Mouse (Mus musculus) ovary, postnatal 10 days (tissue): ENCODE results near the gene Hexdc.

ENCODE experiments used
- DNase-seq: peaks from one replicate; pipeline ENCODE4 v3.0.0; 2022; ENCODE audit warnings: low spot score

Gene Hexdc

DNA sequence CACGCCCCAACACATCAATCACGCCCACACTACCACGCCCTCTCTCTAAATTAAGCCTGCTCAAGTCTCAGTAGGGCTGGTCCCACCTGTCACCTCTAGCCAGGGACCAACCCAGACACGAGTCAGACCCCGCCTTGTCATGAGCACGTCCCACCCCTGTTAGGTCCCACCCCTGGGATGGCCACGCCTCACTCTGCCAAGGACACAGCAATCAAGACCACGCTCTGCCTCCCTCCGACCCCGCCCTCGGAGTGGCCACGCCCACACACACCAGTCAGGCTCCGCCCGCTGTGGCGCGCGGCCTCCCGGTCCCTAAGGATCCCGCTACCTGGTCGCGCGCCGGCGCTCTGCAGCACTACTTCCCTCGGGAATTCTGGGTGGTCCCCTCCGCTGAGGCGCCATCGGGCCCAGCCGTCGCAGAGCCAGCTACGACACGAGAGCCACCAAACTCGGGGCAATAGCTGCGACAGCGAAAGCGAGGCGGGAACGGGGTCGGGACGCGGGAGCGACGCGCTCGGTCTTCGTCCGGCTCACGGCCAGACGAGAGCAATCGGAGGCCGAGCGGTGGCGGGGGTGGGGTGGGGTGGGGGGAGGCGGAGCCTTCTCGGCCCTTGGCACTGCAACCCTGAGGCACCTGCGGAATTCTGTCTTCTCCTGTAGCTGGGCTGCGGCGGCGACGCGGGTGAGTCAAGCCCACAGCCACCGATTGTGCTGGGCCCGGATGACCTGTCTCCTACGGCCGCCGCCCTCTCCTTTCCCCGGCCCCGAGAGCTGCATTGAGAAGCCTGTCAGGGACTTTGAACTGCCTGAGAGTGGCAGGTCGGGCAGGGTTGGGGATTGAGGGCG lies at the start of gene Hexdc, which contains the start of gene Ogfod3:
Hexdc (plus strand) TSS at position 273 of the 846 bp plus-strand sequence.
Ogfod3 (minus strand) TSS at position 551 of the 846 bp plus-strand sequence.
- DNase-seq, result peak; percentile 79

DNA sequence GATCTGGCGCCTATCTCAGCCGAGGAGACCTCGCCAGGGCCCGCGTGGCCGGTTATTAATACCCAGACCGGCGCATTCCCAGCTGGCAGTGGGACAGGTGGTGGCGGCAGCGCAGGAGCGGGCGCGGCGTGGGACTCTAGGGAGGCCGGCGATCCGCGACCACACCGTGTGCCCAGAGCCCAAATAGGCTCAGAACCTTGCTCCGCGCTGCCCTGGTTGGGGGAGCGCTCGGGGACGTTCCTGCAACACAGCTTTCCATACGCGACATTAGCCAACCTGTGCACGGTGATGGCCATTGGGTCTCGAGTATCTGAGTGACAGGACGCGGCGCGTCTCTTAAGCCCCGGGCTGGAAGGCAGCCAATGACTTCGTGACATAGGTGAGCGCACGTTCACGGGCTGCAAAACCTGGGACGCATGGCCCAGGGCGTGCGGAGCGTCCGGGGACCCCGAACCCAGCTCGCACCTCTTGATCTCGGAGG lies 47.8 kb upstream of the Hexdc start:
- no peak for DNase-seq

DNA sequence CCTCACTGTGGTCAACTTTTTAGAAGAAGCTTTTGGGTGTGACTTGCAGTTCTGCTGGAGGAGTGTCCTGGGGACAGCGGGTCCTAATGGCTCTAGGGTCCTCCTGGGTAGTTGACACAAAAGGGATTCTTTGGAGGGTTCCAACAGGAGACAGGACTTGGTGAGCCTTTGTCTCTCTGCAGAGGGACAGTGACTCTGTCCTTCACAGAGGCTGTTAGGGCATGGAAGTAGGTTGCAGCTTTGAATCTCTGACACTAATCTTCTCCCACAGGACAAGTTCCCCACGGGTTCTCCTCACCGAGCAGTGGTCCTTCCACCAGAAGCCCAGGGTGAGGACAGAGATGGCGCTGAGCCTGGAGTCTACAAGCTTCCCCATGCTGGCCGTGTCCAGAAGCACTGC lies 44.3 kb upstream of the Hexdc start, which contains the start of gene Uts2r:
Uts2r (plus strand) TSS at position 301 of the 400 bp plus-strand sequence.
- no peak for DNase-seq

DNA sequence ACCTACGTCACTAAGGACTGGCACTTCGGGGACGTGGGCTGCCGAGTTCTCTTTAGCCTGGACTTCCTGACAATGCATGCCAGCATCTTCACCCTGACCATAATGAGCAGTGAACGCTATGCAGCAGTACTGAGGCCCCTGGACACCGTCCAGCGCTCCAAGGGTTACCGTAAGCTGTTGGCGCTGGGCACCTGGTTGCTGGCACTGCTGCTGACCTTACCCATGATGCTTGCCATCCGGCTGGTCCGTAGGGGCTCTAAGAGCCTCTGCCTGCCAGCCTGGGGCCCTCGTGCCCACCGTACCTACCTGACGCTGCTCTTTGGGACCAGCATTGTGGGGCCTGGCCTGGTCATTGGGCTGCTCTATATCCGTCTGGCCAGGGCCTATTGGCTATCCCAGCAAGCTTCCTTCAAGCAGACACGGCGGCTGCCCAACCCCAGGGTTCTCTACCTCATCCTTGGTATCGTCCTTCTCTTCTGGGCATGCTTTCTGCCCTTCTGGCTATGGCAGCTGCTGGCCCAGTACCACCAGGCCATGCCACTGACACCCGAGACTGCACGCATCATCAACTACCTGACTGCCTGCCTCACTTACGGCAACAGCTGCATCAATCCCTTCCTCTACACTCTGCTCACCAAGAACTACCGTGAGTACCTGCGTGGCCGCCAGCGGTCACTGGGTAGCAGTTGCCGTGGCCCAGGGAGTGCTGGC lies 43.4 kb upstream of the Hexdc start:
- no peak for DNase-seq

DNA sequence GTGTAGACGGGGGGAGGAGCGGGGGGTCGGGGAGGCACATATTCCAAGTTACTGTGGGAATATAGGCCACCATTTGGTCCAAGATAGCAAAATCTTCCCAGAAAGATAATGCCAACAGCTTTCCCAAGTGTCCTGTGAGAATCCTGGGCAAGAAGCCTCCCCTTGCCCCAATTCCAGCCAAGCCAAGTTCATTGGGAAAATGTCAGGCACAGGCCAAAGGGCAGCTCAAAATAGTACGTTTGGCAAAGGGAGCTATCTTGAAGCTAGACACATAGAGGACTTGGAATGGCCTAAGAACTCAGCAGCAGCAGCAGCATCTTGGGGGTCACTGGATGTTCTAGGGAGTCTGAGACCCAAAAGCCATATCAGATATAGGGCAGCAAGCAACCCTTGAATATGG lies 40.5 kb upstream of the Hexdc start:
- DNase-seq, result no peak

DNA sequence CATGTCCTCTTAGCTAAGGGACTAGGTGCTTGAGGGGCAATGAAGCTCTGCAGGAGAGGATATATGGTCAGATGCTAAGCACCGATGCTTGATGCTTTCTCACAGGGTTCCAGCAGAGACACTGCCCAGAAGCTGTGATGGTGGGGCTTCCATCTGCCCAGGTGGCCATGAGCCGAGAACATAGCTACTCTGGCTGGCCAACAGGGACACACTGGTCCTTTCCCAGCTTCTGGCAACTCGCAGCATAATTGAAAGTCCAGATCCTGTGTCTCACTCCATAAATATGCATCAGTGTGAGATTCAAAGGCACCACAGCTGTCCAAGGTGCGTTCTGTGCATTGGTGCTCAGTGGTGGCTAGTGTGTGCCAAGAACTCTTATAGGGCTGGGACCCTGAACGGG lies 31.0 kb upstream of the Hexdc start:
- DNase-seq, result no peak

DNA sequence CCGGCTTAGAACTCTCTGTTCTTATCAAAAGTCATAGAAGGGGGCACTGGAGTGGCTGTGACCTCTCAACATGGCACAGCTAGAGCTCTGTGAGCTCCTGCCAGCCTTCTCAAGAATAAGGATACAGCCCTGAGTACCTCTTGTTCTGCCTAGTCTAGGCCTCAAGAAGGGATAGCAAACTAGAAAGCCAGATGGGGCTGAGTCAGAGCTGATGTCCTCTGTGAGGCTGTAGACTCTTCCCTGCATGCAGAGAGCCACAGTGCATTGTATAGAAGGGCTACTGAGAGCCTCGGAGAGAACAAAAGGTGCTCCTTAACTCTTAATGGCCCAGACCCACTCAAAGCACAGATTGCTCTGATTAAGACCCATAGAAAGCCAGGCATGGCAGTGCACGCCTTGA lies 30.0 kb upstream of the Hexdc start:
- DNase-seq, result no peak

DNA sequence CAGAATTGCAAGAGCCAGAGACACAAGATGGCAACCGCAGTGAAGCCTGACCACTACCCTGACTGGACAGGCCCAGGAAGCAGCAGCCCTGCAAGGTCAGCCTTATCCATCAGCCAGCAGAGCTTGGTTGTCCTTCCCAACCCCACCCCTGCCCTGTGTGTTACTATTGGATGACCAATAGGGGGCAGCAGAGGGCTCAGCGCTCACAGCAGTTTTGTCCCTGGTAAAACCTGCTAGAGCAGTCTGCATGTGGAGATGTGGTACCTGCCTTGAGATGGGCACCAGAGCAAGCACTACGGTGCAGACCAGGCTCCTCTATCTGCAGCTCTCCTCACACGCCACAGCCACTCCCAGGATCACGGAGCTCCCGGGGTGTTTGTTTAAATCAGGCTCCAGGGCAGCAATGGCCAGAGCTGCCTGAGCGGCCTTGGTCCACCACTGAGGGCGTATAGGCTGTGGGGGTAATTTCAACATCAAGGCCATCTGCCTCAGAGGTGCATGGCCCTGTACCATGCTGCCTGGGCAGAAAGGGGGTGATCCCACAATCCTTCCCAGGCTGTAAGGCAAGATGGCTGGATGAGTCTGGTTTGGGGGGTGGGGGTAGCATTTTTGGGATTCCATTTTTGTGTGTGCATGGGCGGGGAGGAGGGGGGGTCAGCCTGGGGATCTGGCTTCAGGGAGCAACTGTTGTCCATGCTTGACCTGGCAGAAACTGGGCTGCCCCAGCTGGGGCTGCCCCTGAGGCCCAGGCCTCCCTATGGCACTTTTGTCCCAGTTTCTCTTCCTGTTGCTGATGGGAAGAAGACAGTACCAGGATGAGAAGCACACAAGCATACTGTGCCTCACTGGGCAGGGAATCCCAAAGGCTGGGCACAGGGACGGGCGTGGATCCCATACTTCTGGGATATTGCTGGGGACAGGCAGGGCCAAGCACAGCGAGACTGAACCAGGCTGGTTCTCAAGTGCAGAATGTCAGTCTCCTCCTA lies 27.7 kb upstream of the Hexdc start:
- no peak for DNase-seq

DNA sequence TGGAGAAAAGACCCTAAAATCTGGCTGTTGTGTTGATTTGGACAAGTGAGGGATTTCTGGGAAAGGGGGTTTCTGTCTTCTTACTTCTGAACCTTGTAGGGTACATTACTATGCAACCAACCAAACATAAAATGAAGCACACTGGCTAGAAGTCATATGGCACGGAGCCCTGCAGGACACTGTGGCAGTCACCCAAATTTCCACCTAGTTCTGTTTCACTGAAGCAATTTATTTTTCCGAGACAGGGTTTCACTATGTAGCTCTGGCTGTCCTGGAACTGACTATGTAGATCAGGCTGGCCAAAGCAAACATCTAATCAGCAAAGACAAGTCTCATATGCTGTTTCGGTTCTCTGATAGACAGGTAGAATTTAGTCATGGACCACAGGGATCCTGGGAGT lies 14.6 kb upstream of the Hexdc start:
- no peak for DNase-seq

DNA sequence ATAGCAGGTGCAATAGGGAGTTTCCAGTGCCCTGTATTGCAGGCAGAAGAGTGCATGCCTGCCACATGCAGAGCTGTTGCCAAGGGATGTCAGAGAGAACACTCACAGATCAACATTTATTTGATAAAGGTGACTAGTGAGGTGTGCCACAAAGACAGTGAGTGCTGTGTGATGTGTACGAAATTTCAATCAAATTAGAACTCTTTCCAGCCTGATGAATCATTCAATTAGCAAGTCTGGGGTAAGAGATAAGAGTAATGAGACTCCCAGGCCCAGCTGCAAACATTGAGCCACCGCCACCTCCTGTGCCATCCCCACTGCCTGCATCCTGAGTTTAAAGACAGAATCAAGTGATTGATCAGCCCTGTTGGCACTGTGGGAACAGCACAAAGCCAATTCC lies 11.5 kb upstream of the Hexdc start:
- no peak for DNase-seq

DNA sequence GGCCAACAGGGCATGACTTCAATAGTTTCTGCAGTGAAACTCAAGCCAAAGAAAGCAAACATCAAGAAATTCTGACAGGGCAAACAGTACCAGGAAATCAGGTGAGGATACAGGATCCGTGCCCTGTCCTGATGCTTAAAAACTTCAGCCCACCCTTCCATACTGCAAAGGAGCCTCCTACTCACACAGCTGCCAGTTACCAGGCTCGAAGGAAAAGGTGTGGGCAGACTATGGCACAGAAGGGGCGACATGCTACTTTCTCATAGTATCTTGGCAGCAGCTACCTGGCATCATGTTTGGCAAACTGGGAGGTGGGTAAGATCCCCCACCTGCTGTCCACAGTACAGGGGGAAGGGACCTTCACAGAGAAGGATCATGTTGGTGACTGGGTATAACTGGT lies 10.8 kb upstream of the Hexdc start:
- DNase-seq, result no peak

DNA sequence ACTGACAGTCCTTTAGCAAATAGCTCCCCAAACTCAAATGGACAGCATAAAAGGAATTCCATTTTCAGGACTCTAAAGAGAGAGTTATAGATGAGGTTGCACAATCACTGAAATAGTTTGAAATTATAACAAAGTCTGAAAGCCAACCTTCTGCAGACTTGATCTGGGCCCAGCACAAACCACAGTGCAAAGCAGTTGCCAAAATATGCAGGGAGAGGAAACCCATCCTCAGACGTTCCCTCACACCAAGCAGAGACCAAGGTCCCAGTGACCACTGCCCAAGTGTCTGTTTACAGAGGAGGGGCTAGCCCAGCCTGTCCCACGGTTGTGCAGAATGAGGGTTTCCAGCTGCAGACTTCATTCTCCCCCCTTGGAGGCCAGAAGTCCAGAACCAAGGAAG lies 5.6 kb upstream of the Hexdc start:
- DNase-seq, result no peak

DNA sequence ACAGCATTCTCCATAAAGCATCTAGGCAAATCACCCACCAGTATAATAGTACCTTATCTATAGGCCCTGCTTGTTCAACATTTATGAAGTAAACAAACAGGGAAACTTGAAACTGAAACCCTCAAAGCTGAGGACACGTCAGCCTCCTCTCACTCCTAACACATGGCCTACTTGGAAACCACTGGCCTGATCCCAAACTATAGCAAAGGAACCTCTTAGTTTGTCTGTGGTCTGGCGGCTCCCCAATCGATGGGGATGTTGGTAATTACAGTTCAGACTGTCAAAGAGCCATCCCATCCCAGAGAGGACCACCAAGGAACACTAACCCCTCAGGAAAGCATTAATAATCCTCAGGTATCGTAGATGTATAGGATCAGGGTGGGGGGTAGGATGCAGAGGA lies 4.4 kb upstream of the Hexdc start:
- DNase-seq, result no peak

DNA sequence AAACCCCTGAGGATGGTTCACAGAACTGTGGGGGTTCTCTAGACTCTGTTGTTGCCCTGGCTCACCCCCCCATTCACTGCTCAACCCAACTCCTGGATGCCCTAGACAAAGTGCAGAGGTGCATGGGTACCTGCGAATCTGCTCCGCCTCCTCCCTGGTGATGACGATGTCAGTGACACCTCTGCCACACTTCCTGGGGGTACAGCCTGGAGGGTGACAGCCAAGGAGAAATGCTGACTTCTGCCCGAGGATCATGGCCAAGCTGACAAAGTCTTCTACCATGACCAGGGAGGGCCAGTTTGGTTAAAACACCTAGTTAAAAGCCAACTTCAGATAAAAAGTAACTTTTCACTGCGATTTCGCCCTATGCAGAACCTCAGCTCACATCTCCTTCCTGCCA lies 3.5 kb upstream of the Hexdc start:
- no peak for DNase-seq

DNA sequence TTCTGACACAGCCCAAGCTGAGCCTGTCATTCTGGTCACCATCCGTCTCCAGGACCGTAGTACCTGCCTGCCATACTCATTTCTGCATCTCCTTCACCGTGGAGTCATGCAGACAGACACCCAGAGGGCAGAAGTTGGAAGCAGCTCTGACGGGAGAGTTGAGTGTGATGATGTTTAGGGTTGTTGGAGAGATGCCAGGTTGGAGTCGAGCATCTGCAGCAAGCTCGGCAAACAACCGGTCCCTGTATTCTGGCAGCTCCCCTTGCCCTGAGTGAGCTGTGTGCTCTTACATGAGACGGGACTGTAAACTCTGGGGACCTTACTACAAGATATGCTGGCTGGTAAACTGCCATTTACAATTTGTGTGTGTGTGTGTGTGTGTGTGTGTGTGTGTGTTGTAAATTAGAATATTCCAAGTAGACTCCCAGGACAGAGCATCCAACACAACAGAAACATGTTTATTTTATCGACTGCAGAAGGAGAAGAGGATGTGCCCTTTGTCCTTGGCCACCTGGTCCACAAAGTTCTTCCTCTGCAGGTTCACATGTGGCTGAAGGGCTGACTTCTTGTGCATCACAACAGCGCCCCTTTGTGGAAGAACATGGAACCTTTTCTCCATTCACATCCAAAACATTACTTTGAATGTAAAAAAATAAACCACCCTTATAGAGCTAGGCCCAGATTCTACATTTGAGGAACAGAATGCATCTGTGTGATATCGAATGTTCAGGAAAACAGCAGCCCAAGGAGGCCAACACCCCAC lies 2.6 kb upstream of the Hexdc start:
- DNase-seq, result no peak

DNA sequence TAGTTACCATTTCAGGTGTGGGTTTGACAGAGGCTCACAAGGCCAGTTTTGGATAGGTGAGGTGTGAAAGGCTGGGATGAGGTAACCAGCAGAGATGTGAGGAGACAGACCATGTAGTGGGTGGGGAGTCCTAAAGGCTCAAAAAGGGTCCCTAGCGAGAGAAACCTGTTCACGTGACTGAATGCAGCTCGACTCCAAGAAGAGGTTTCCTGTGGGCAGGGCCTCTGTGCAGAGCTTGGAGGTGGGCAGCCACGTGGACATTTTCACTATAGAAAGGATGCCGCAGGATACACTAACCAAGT lies 423 bp upstream of the Hexdc start:
- DNase-seq, result no peak

DNA sequence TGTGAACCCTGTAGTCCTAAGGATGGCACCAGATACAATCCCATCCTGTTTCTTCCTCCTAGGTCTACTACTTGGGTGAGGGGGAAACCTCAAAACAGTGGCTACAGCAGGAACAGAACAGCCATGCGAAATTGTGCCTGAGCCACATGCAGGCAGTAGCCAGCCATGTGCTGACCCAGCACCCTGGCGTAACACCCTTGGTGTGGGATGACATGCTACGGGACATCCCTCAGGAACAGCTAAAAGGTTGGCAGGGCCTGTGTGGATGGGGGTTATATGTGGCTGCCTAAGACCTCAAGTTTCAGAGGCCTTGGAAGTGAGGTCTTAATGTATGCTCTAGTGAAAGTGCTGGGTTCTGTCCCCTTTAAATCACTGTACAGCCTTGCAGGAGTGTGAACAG lies 12.6 kb downstream of the Hexdc start:
- DNase-seq, result no peak

DNA sequence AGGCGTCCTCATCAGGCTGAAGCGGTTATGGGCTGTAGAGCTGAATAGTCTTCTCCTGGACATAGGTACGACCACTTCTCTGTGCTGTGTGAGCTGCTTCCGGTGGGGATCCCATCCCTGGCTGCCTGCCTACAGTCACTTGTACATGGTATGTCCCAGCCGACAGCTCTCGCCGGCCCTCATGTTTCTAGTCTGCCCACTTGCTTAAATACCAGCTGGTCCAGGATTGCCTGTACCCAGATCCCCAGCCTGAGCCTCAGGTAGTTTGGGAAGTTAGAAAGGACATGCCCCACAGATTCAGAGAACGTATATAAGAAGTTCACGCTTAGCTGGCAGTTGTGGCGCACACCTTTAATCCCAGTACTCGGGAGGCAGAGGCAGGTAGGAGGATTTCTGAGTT lies 15.5 kb downstream of the Hexdc start:
- DNase-seq, result no peak

DNA sequence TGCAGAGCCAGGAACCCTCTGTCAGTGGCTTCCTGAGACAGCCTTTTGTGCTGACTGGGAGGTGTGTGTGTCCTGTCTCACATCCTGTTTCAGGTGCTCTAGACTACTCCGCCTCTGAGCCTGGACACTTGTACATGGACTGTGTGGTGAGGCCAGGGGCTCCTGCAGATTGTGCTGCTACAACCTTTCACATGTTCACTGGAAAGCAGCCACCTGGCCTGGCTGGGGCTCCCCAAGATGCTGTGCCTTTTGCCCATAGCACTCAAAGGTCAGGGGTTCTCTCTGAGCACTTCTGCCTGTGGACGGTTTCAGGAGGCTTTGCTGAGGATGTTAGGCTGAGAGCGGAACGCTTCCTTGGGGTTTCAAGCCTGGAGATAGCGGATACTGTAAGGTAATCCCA lies 16.5 kb downstream of the Hexdc start:
- no peak for DNase-seq

DNA sequence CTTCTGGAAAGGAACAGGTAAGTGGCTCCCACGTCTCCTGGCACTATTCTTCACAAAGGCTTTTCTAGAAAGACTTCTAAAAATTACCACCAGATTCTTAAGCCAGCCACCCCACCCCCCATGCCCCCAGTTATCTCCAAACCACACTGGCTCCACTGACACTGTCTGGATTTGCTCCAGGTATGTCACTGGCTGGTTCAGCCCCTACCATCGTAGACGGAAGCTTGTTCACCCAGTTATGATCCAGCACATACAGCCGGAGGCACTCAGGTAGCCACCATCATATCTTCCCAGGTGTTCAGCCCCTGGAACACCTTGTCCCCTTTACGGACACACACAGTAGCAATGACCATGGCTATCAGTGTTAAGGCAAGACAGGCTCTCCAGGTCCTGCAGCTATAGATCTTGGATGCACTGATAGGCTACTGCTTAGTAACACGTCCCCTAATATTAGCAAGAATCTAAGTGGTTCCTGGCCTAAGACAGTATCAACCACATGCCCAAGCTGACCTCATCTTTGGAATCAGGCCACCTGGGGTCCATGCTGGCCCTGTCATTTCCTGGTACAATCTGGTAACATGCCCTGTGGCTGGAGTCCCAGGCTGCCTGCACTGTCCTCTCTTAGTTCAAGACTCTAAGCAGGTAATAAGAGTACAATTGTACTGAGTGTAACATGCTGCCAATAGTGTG lies 17.2 kb downstream of the Hexdc start:
- DNase-seq, result no peak
